Mouse (Mus musculus): ENCODE results near the gene Tank. TPM values are rescaled to one million over a fixed set of nuclear protein-coding genes. Genes with fewer than 3 reads are reported as not detected.

Tank gene
- polyA plus RNA-seq, 1 experiment from 2014 or later = 36.8 TPM

GRCm38 (mm10) chr2:61686533-61686932 lies 108.1 kb downstream of the Tank start:
- DNase-seq (ENCODE audit: low spot score) (no peak), ATAC-seq (no peak)
- Histone ChIP-seq H3K9ac (ENCODE audit: low read length) (no peak overlapping the region), H3K36me3 (ENCODE audit: control insufficient read depth, insufficient read depth, low read length) (no peaks in the 10 kb centered on the region), H3K4me3 (ENCODE audit: low read depth, low read length) (no peak overlapping the region), H3K27ac (ENCODE audit: low read depth, low read length) (no peak overlapping the region), H3K4me1 (ENCODE audit: control insufficient read depth, insufficient read depth, low read length) (no peaks in the 10 kb centered on the region), H3K9me3 (replicated peaks; ENCODE audit: control insufficient read depth, low read length) (no peaks in the 10 kb centered on the region), H3K4me2 (ENCODE audit: low read length) (no peak overlapping the region), H3K27me3 (replicated peaks; ENCODE audit: control insufficient read depth, insufficient read depth, low read length) (no peaks in the 10 kb centered on the region)
- WGBS = 86% methylated on average over 1 of the region's 1 CpGs

GRCm38 (mm10) chr2:61689086-61689485 lies 110.7 kb downstream of the Tank start:
- Histone ChIP-seq H3K9ac (ENCODE audit: low read length) (no peak overlapping the region), H3K4me3 (ENCODE audit: low read depth, low read length) (no peak overlapping the region), H3K27me3 (replicated peaks; ENCODE audit: control insufficient read depth, insufficient read depth, low read length) (no peaks in the 10 kb centered on the region), H3K9me3 (replicated peaks; ENCODE audit: control insufficient read depth, low read length) (no peaks in the 10 kb centered on the region), H3K27ac (ENCODE audit: low read depth, low read length) (no peak overlapping the region), H3K36me3 (ENCODE audit: control insufficient read depth, insufficient read depth, low read length) (no peaks in the 10 kb centered on the region), H3K4me1 (ENCODE audit: control insufficient read depth, insufficient read depth, low read length) (no peaks in the 10 kb centered on the region), H3K4me2 (ENCODE audit: low read length) (no peak overlapping the region)
- no peak for ATAC-seq
- no peak for DNase-seq (ENCODE audit: low spot score)
- 86% methylated on average over 3 of the region's 3 CpGs for WGBS

Other genes starting within 250 kb of the Tank start
- 279 and 296 TPM in 2 replicates for gene Psmd14, start 133.1 kb downstream of the Tank start, polyA plus RNA-seq (2014; fragmentation: Nextera tagmentation; extraction: Ambion mirVana)
- 46.3 and 47.2 TPM in 2 replicates for gene Tbr1, start 224.3 kb downstream of the Tank start, polyA plus RNA-seq (2014; fragmentation: Nextera tagmentation; extraction: Ambion mirVana)